Mouse (Mus musculus) layer of hippocampus, postnatal 14 days (tissue): ENCODE measurements at regions not wholly inside any gene's neighbourhood (a gene's known extent, or its start where the extent isn't known, plus 50 kb on each side); places are given as distances from the start of the nearest gene placed in this dataset.
"Not testable (repeated sequence)": the region's sequence is repeated elsewhere in the genome, so short reads cannot be mapped to it uniquely, and the experiment has no call there.

Source experiments
- DNase-seq, 2 experiments: peaks; one replicate each; pipeline ENCODE4 v3.0.0; 2021 to 2022; ENCODE audit warnings: low spot score in 2 of 2, mixed read lengths in 1 of 2

GRCm38 (mm10) chr4:51519281-51519680 is 302.8 kb downstream of the Cylc2 start:
- DNase-seq, result no peak

- peak in 1 of 2 experiments; percentile 63 for DNase-seq
These were observed 303.3 kb downstream of the Cylc2 start for GRCm38 (mm10) chr4:51519750-51520149.

- peak in 1 of 2 experiments; percentile 13 for DNase-seq
These were observed 328.9 kb downstream of the Cylc2 start for GRCm38 (mm10) chr4:51545419-51545818.

GRCm38 (mm10) chr4:51559693-51560092 is 343.2 kb downstream of the Cylc2 start:
- no peak for DNase-seq

GRCm38 (mm10) chr4:51560100-51560499 is 343.6 kb downstream of the Cylc2 start:
- DNase-seq, result no peak

- DNase-seq, result no peak
These were observed 345.9 kb downstream of the Cylc2 start for GRCm38 (mm10) chr4:51562379-51562778.

GRCm38 (mm10) chr4:51576456-51576855 is 360.0 kb downstream of the Cylc2 start:
- DNase-seq, result no peak

- DNase-seq, result no peak
These were observed 377.6 kb downstream of the Cylc2 start for GRCm38 (mm10) chr4:51594044-51594443.

GRCm38 (mm10) chr4:51597850-51598249 is 381.4 kb downstream of the Cylc2 start:
- no peak for DNase-seq

GRCm38 (mm10) chr4:51599984-51600747 is 383.7 kb downstream of the Cylc2 start:
- DNase-seq, result peak in 1 of 2 experiments; percentile 31

- peak in 1 of 2 experiments; percentile 3 for DNase-seq
These were observed 410.8 kb downstream of the Cylc2 start for GRCm38 (mm10) chr4:51627289-51627688.

GRCm38 (mm10) chr4:51633471-51633870 is 417.0 kb downstream of the Cylc2 start:
- no peak for DNase-seq

- no peak for DNase-seq
These were observed 440.8 kb downstream of the Cylc2 start for GRCm38 (mm10) chr4:51657325-51657724.

- DNase-seq, result no peak
These were observed 441.8 kb downstream of the Cylc2 start for GRCm38 (mm10) chr4:51658286-51658685.

GRCm38 (mm10) chr4:51671516-51671915 is 455.0 kb downstream of the Cylc2 start:
- DNase-seq, result peak; percentile 38 to 71

- no peak for DNase-seq
These were observed 457.9 kb downstream of the Cylc2 start for GRCm38 (mm10) chr4:51674406-51674805.

GRCm38 (mm10) chr4:51679097-51679496 is 462.6 kb downstream of the Cylc2 start:
- peak in 1 of 2 experiments; percentile 22 for DNase-seq

- DNase-seq, result not testable (repeated sequence)
These were observed 466.9 kb downstream of the Cylc2 start for GRCm38 (mm10) chr4:51683345-51683744.

GRCm38 (mm10) chr4:51686651-51687050 is 470.2 kb downstream of the Cylc2 start:
- DNase-seq, result no peak
